Mouse (Mus musculus) spleen, postnatal 0 days (tissue): Measurements from ENCODE around the gene Pla2g12b. TPM values are rescaled to one million over a fixed set of nuclear protein-coding genes. Genes with fewer than 3 reads are reported as not detected.

ENCODE experiments used
- polyA plus RNA-seq: library from polyadenylated mRNA; unstranded; fragments of >200 nt; fragmentation: Nextera tagmentation; extraction: Ambion mirVana; gene quantifications from 2 replicates; pipeline ENCODE4 v1.2.1, GENCODE M21; 2015

The Pla2g12b gene
- 0.11 and 0.28 TPM in 2 replicates for polyA plus RNA-seq

GRCm38 (mm10) chr10:59402899-59403792, at the start of gene Pla2g12b:
TSS of gene Pla2g12b (plus strand) at chr10:59403660.

GRCm38 (mm10) chr10:59395461-59395860, 8.0 kb upstream of the Pla2g12b start, which contains the start of gene Gm10273:
TSS of gene Gm10273 (plus strand) at chr10:59395632.

GRCm38 (mm10) chr10:59441735-59442134, 38.3 kb downstream of the Pla2g12b start, which contains the start of gene Oit3:
TSS of gene Oit3 (minus strand) at chr10:59441778.

Other genes with a start within 250 kb of the Pla2g12b start
- gene Sept10, start 181.8 kb upstream of the Pla2g12b start, polyA plus RNA-seq, result 16.1 and 20.3 TPM in 2 replicates
- 1.1 and 1.9 TPM in 2 replicates for gene Sowahc, start 181.7 kb upstream of the Pla2g12b start, polyA plus RNA-seq
- gene P4ha1, start 80.4 kb upstream of the Pla2g12b start, polyA plus RNA-seq, result 13.8 and 15.5 TPM in 2 replicates
- gene Gm10273, start 8.0 kb upstream of the Pla2g12b start, polyA plus RNA-seq, result 2.8 and 14.6 TPM in 2 replicates
- gene Oit3, start 38.1 kb downstream of the Pla2g12b start, polyA plus RNA-seq, result 11.4 and 15.2 TPM in 2 replicates
- gene Gm10322, start 212.4 kb downstream of the Pla2g12b start, polyA plus RNA-seq, result not detected in 2 replicates
- 17.4 and 21.4 TPM in 2 replicates for gene Mcu, start 213.0 kb downstream of the Pla2g12b start, polyA plus RNA-seq